Mouse (Mus musculus) heart, adult 2 months (tissue): Measurements from ENCODE around the gene Ubl4b. TPM values are rescaled to one million over a fixed set of nuclear protein-coding genes. Genes with fewer than 3 reads are reported as not detected.

ENCODE experiments used
- DNase-seq, 2 experiments: peaks; one replicate each; pipeline ENCODE4 v3.0.0; 2021
- H3K27ac ChIP-seq: fragments of 200-600 bp; 2 replicates; pipeline ENCODE4 v1.8.1; 2022
- H3K27me3 ChIP-seq: fragments of 200-500 bp; 2 replicates; pipeline ENCODE4 v1.6.1; 2012; ENCODE audit warnings: mild to moderate bottlenecking, low read length, inconsistent platforms, mixed read lengths; ENCODE audit not compliant: control insufficient read depth, insufficient read depth
- H3K36me3 ChIP-seq: fragments of 200-500 bp; 2 replicates; pipeline ENCODE4 v1.6.1; 2012; ENCODE audit warnings: low read length, inconsistent platforms; ENCODE audit not compliant: control insufficient read depth, insufficient read depth
- H3K4me1 ChIP-seq: fragments of 200-500 bp; 2 replicates; pipeline ENCODE4 v1.6.1; 2011; ENCODE audit warnings: low read length; ENCODE audit not compliant: control insufficient read depth, insufficient read depth
- H3K4me3 ChIP-seq: fragments of 200-600 bp; 2 replicates; pipeline ENCODE4 v1.8.1; 2022
- H3K79me2 ChIP-seq: fragments of 200-500 bp; replicated peaks from 2 replicates; pipeline ENCODE4 v1.6.1; 2012; ENCODE audit warnings: mild to moderate bottlenecking, inconsistent platforms, low read length, moderate library complexity, mixed read lengths; ENCODE audit not compliant: control insufficient read depth, insufficient read depth
- H3K9ac ChIP-seq: fragments of 200-500 bp; 2 replicates; pipeline ENCODE4 v1.6.1; 2012; ENCODE audit warnings: low read depth, mild to moderate bottlenecking, control low read depth, inconsistent platforms, low read length, mixed read lengths
- CTCF ChIP-seq: fragments of 200-600 bp; IDR thresholded peaks from 2 replicates; pipeline ENCODE4 v1.8.1; 2022; ENCODE audit warnings: antibody characterized with exemption, mild to moderate bottlenecking, moderate library complexity
- EP300 ChIP-seq: fragments of 200-500 bp; IDR thresholded peaks from 2 replicates; pipeline ENCODE4 v1.6.1; 2011; ENCODE audit warnings: low read depth, low read length, control low read depth; ENCODE audit not compliant: insufficient read depth
- POLR2A ChIP-seq: fragments of 200-500 bp; IDR thresholded peaks from 2 replicates; pipeline ENCODE4 v1.6.1; 2011; ENCODE audit warnings: mild to moderate bottlenecking, low read depth, low read length, control low read depth; ENCODE audit not compliant: insufficient read depth
- WGBS: fragments of 180-500 bp; shearing (Covaris S2); methylation state at CpG from one replicate; pipeline ENCODE4 v1.1.7; 2018; 5-methylcytosine and 5-hydroxymethylcytosine counted together
- intact Hi-C: fragments of 180-260 bp; cut with DNase I; formaldehyde crosslinking; loops from one replicate; pipeline ENCODE4 v1.15.1; 2025
- polyA plus RNA-seq: library from polyadenylated mRNA; depleted of rRNA; stranded (reverse); fragments of >200 nt; gene quantifications from 2 replicates; pipeline ENCODE4 v1.2.3, GENCODE M21; 2012
- total RNA-seq, 2 experiments: library from RNA; stranded (reverse); gene quantifications; 2 replicates each; pipeline ENCODE4 v1.2.3; 2021

Ubl4b gene
- total and polyA plus RNA-seq, 3 experiments = not detected

- Histone ChIP-seq H3K27ac (no peak overlapping the region), H3K27me3 (no peaks in the 10 kb centered on the region), H3K4me3 (no peak overlapping the region), H3K36me3 (no peaks in the 10 kb centered on the region), H3K79me2 (no peaks in the 10 kb centered on the region), H3K9ac (no peak overlapping the region), H3K4me1 (no peaks in the 10 kb centered on the region)
- TF ChIP-seq CTCF = no peak
- TF ChIP-seq POLR2A = no peak
- TF ChIP-seq EP300 = no peak
- 45% methylated on average over 4 of the region's 4 CpGs for WGBS
- no peak for DNase-seq
- intact Hi-C loops = no loop called here
Measured at GRCm38 (mm10) chr3:107563880-107564279, 9.0 kb upstream of the Ubl4b start.

- intact Hi-C loops = no loop called here
- H3K4me1 ChIP-seq = no peaks in the 10 kb centered on the region
- H3K79me2 ChIP-seq = no peaks in the 10 kb centered on the region
- H3K36me3 ChIP-seq = no peaks in the 10 kb centered on the region
- WGBS = 69% methylated on average over 4 of the region's 4 CpGs
- H3K4me3 ChIP-seq = no peak overlapping the region
- no peak overlapping the region for H3K27ac ChIP-seq
- H3K27me3 ChIP-seq = no peaks in the 10 kb centered on the region
- no peak overlapping the region for H3K9ac ChIP-seq
- TF ChIP-seq EP300 (no peak), POLR2A (no peak), CTCF (no peak)
- DNase-seq = no peak
Measured at GRCm38 (mm10) chr3:107562591-107562990, 7.7 kb upstream of the Ubl4b start.

GRCm38 (mm10) chr3:107562104-107562503 lies 7.2 kb upstream of the Ubl4b start:
- TF ChIP-seq EP300 (no peak), POLR2A (no peak), CTCF (no peak)
- no peak for DNase-seq
- Histone ChIP-seq H3K79me2 (no peaks in the 10 kb centered on the region), H3K4me1 (no peaks in the 10 kb centered on the region), H3K4me3 (no peak overlapping the region), H3K36me3 (no peaks in the 10 kb centered on the region), H3K27ac (no peak overlapping the region), H3K27me3 (no peaks in the 10 kb centered on the region), H3K9ac (no peak overlapping the region)
- intact Hi-C loops = no loop called here
- WGBS = 89% methylated on average over 2 of the region's 2 CpGs

- H3K79me2 ChIP-seq = no peaks in the 10 kb centered on the region
- WGBS = 6% methylated on average over 3 of the region's 3 CpGs
- H3K9ac ChIP-seq = no peak overlapping the region
- intact Hi-C loops = loop anchor here (1.0 to 5.0 kb wide), 3 partner anchors 20 to 77 kb away; no protein-coding TSS in a partner anchor
- H3K27me3 ChIP-seq = no peaks in the 10 kb centered on the region
- no peak overlapping the region; the same call in 1 of the 2 replicates for H3K27ac ChIP-seq
- no peaks in the 10 kb centered on the region for H3K4me1 ChIP-seq
- peak; percentile 94 for TF ChIP-seq CTCF
- peak; percentile 83; the same call in 1 of the 2 replicates for TF ChIP-seq EP300
- TF ChIP-seq POLR2A = no peak
- peak; percentile 71 to 75 for DNase-seq
- H3K4me3 ChIP-seq = no peak overlapping the region
- no peaks in the 10 kb centered on the region for H3K36me3 ChIP-seq
Measured at GRCm38 (mm10) chr3:107559183-107559582, 4.3 kb upstream of the Ubl4b start.

GRCm38 (mm10) chr3:107558740-107559139 lies 3.9 kb upstream of the Ubl4b start:
- DNase-seq = no peak
- Histone ChIP-seq H3K27me3 (no peaks in the 10 kb centered on the region), H3K4me1 (no peaks in the 10 kb centered on the region), H3K36me3 (no peaks in the 10 kb centered on the region), H3K79me2 (no peaks in the 10 kb centered on the region), H3K27ac (no peak overlapping the region), H3K4me3 (no peak overlapping the region), H3K9ac (no peak overlapping the region)
- 49% methylated on average over 3 of the region's 3 CpGs for WGBS
- no peak for TF ChIP-seq EP300
- TF ChIP-seq POLR2A = no peak
- no peak for TF ChIP-seq CTCF
- intact Hi-C loops = loop anchor here (1.0 to 5.0 kb wide), 3 partner anchors 21 to 76 kb away; no protein-coding TSS in a partner anchor

GRCm38 (mm10) chr3:107550409-107551049 lies 4.3 kb downstream of the Ubl4b start:
- 71% methylated on average over 17 of the region's 17 CpGs for WGBS
- intact Hi-C loops = no loop called here

More at GRCm38 (mm10) chr3:107550409-107551049, 4.3 kb downstream of the Ubl4b start:
- Histone ChIP-seq H3K27me3 (no peaks in the 10 kb centered on the region), H3K4me3 (no peak overlapping the region), H3K9ac (no peak overlapping the region), H3K4me1 (no peaks in the 10 kb centered on the region), H3K27ac (no peak overlapping the region), H3K36me3 (no peaks in the 10 kb centered on the region), H3K79me2 (no peaks in the 10 kb centered on the region)
- TF ChIP-seq CTCF (peak; percentile 72), POLR2A (no peak)
- peak in 1 of 2 experiments; percentile 58 for DNase-seq
